Comparison of ENCODE assay signal across 9 mouse cellular contexts in genomic region chr12:53297946-53298840, GRCm38 (mm10). TPM values are rescaled to one million over a fixed set of nuclear protein-coding genes. Genes with fewer than 3 reads are reported as not detected.
DNase-seq lines count a peak whose midpoint lies in the region; ATAC-seq and TF ChIP-seq lines count a peak whose summit lies in the region.
"Had no signal": no experiment of that assay in that cellular context is flagged by ENCODE, and none has a peak within 500 bp of the region (broad histone marks: within the 10 kb centered on the region; RNA-seq: fewer than 3 reads in every experiment).

No protein-coding gene starts in this region.

- no peak for TF ChIP-seq POLR2A in CH12.LX (IDR thresholded peaks at IDR 0.05; ENCODE audit: low read depth, low read length)

- no peak for TF ChIP-seq EP300 in CH12.LX (IDR thresholded peaks at IDR 0.05; ENCODE audit: low read length)

- no peaks in the 10 kb centered on the region for H3K27me3 ChIP-seq in CH12.LX (replicated peaks)
- H3K27me3 ChIP-seq in intestine, embryonic 15.5 days (replicated peaks): no peaks in the 10 kb centered on the region

- in situ Hi-C loops in CH12.LX (cut with MboI; ENCODE audit: low pct_ligation_motif_present, low pct_unique_long_range_greater_than_20kb, low sequenced_read_pairs): no loop called here

- peaks cover 2 to 8% of the 10 kb centered on the region in 2 experiments; a peak in 2 of 4 replicates for H3K4me1 ChIP-seq in CH12.LX (ENCODE audit: control insufficient read depth in 1 of 2, insufficient read depth in 2 of 2)
- peaks cover 6% of the 10 kb centered on the region; the same call in 1 of the 2 replicates for H3K4me1 ChIP-seq in intestine, embryonic 15.5 days (replicated peaks)

- H3K4me2 ChIP-seq in CH12.LX (ENCODE audit: insufficient read depth, low read depth, poor library complexity, severe bottlenecking): peak overlapping the region; percentile 55; the same call in 1 of the 2 replicates
- H3K4me2 ChIP-seq in intestine, embryonic 15.5 days (replicated peaks): peak overlapping the region; percentile 17; the same call in 1 of the 2 replicates
- H3K4me2 ChIP-seq: liver, embryonic 11.5 days had no signal

- TF ChIP-seq RAD21 in CH12.LX (IDR thresholded peaks at IDR 0.05; ENCODE audit: low read depth, low read length): no peak

- H3K4me3 ChIP-seq in layer of hippocampus, adult 2 months: peak overlapping the region; percentile 43
- H3K4me3 ChIP-seq in CH12.LX (replicated peaks in 1 of 3; ENCODE audit: low read depth in 2 of 3, low read length in 2 of 3, poor library complexity in 1 of 3): no peak overlapping the region
- no peak overlapping the region for H3K4me3 ChIP-seq in intestine, embryonic 15.5 days (replicated peaks)

- H3K36me3 ChIP-seq in CH12.LX (replicated peaks in 1 of 2; ENCODE audit: control insufficient read depth in 1 of 2, insufficient read depth in 1 of 2, low read length in 1 of 2): no peaks in the 10 kb centered on the region
- H3K36me3 ChIP-seq in intestine, embryonic 15.5 days: no peaks in the 10 kb centered on the region

- H3K9ac ChIP-seq in CH12.LX (ENCODE audit: insufficient read depth, low read depth): no peak overlapping the region
- no peak overlapping the region for H3K9ac ChIP-seq in intestine, embryonic 15.5 days

- WGBS in intestine, embryonic 15.5 days: 56% methylated on average over 16 of the region's 16 CpGs

- DNase-seq in frontal cortex, postnatal 25 days (ENCODE audit: low spot score in 2 of 2): no peak
- DNase-seq in layer of hippocampus, adult 2 months (ENCODE audit: low spot score in 2 of 2): no peak
- DNase-seq in layer of hippocampus, adult 8-10 months (ENCODE audit: low spot score in 2 of 2): no peak
- no peak for DNase-seq in CH12.LX (ENCODE audit: extremely low read depth)
- no peak for DNase-seq in urinary bladder, postnatal 36 days (ENCODE audit: low spot score in 2 of 2)

- peak; percentile 78 for ATAC-seq in frontal cortex, adult (ENCODE audit: low TSS enrichment)
- ATAC-seq in intestine, embryonic 15.5 days: no peak
- ATAC-seq in monocyte, adult 5-6 weeks (replicated peaks; ENCODE audit: insufficient number of reproducible peaks, low FRiP score, low TSS enrichment, poor library complexity, severe bottlenecking): no peak

- dilution Hi-C loops in CH12.LX (cut with MboI; ENCODE audit: extremely low pct_ligation_motif_present, extremely low pct_unique_long_range_greater_than_20kb, low sequenced_read_pairs): no loop called here

- H3K79me2 ChIP-seq in CH12.LX (replicated peaks; ENCODE audit: control insufficient read depth, extremely low read depth, insufficient read depth, poor library complexity, severe bottlenecking): no peaks in the 10 kb centered on the region

- peak overlapping the region; percentile 58 for H3K27ac ChIP-seq in layer of hippocampus, adult 2 months
- H3K27ac ChIP-seq in CH12.LX (ENCODE audit: insufficient read depth, low read depth): no peak overlapping the region
- no peak overlapping the region for H3K27ac ChIP-seq in intestine, embryonic 15.5 days

- TF ChIP-seq CTCF in layer of hippocampus, adult 2 months (conservative IDR thresholded peaks at IDR 0.05): 0 out of 2 replicates have a peak, but pooled peaks have one; percentile 12
- TF ChIP-seq CTCF in CH12.LX (conservative IDR thresholded peaks at IDR 0.05 in 1 of 2, IDR thresholded peaks at IDR 0.05 in 1 of 2; ENCODE audit: low read depth in 2 of 2, low read length in 2 of 2): no peak

- H3K9me3 ChIP-seq in CH12.LX (replicated peaks; ENCODE audit: low read length): no peaks in the 10 kb centered on the region
- no peaks in the 10 kb centered on the region for H3K9me3 ChIP-seq in intestine, embryonic 15.5 days

TF ChIP-seq in CH12.LX, 34 proteins besides CTCF, POLR2A, EP300 and RAD21:
- TF ChIP-seq PAX5 (IDR thresholded peaks at IDR 0.05; ENCODE audit: low read length) (no peak), KAT2A (IDR thresholded peaks at IDR 0.05; ENCODE audit: insufficient replicate concordance, low read length) (no peak), HCFC1 (IDR thresholded peaks at IDR 0.05; ENCODE audit: low read depth, low read length) (no peak), TBP (conservative IDR thresholded peaks at IDR 0.05; ENCODE audit: low read depth, low read length) (no peak), UBTF (IDR thresholded peaks at IDR 0.05; ENCODE audit: low read depth, low read length) (no peak), CHD1 (IDR thresholded peaks at IDR 0.05; ENCODE audit: low read depth, low read length) (no peak), NELFE (IDR thresholded peaks at IDR 0.05; ENCODE audit: low read depth, low read length) (no peak), ETS1 (conservative IDR thresholded peaks at IDR 0.05; ENCODE audit: low read depth, low read length) (no peak), ZMIZ1 (IDR thresholded peaks at IDR 0.05; ENCODE audit: low read depth, low read length) (no peak), RCOR1 (conservative IDR thresholded peaks at IDR 0.05; ENCODE audit: low read depth, low read length) (no peak), TCF12 (IDR thresholded peaks at IDR 0.05; ENCODE audit: low read depth, low read length) (no peak), MAZ (IDR thresholded peaks at IDR 0.05; ENCODE audit: low read depth, low read length) (no peak), MYC (IDR thresholded peaks at IDR 0.05; ENCODE audit: low read depth, low read length) (no peak), MXI1 (IDR thresholded peaks at IDR 0.05; ENCODE audit: low read depth, low read length) (no peak)
TF ChIP-seq in CH12.LX: peak in this region for 0.

RNA-seq across cellular contexts. Expression of gene Npas3, which starts 49.7 kb away (rescaled TPM):
- 10 to 100 TPM; 22.9 to 29.1 TPM for total RNA-seq in layer of hippocampus, adult 2 months (2021)
- 10 to 100 TPM; 20.9 to 30.4 (median 26.6) TPM for total RNA-seq in layer of hippocampus, adult 8-10 months (2022)
- total RNA-seq in CH12.LX (2012; rRNA removed): 0.71 TPM in 1 of 2 replicates, not detected in the other
- total RNA-seq in CH12.LX (2014; rRNA removed): 0.07 and 0.13 TPM in 2 replicates
- polyA plus RNA-seq in CH12.LX (2012; ENCODE audit: insufficient read length, low read depth): 0.13 and 0.18 TPM in 2 replicates
- 2.0 and 2.6 TPM in 2 replicates for polyA plus RNA-seq in intestine, embryonic 15.5 days (2015; fragmentation: Nextera tagmentation; extraction: Ambion mirVana)
- not detected in 3 replicates for total RNA-seq in monocyte, adult 5-6 weeks (2017)

Comparison
In these comparisons a context has a peak if more than half of its experiments do, and no peak if none do; other contexts are left out.
1. RNA of gene Npas3, which starts 49.7 kb away (total RNA-seq): 22.9 to 29.1 TPM in layer of hippocampus, adult 2 months and 20.9 to 30.4 TPM in layer of hippocampus, adult 8-10 months; 0.07 to 0.71 TPM in CH12.LX and not detected in monocyte, adult 5-6 weeks; every median in the first group is over 10 times any median in the second.